Mouse (Mus musculus) embryonic facial prominence, embryonic 15.5 days (tissue): ENCODE results near the gene Hoxd8. TPM values are rescaled to one million over a fixed set of nuclear protein-coding genes. Genes with fewer than 3 reads are reported as not detected.

Experiments used
- ATAC-seq: fragments of 200-750 bp; cut with Nextera tagmentation; 2 replicates; pipeline ENCODE4 v1.8.0; 2017; ENCODE audit warnings: low read depth, moderate TSS enrichment; ENCODE audit not compliant: insufficient number of reproducible peaks, low FRiP score, low TSS enrichment
- H3K27ac ChIP-seq: fragments of 300-500 bp; sonication (generic); replicated peaks from 2 replicates; pipeline ENCODE4 v1.5.1; 2015; ENCODE audit warnings: mild to moderate bottlenecking, inconsistent platforms
- H3K27me3 ChIP-seq: fragments of 300-500 bp; sonication (generic); 2 replicates; pipeline ENCODE4 v1.6.1; 2015; ENCODE audit warnings: inconsistent platforms
- H3K36me3 ChIP-seq: fragments of 300-500 bp; sonication (generic); 2 replicates; pipeline ENCODE4 v1.6.1; 2015; ENCODE audit warnings: mild to moderate bottlenecking, inconsistent platforms
- H3K4me1 ChIP-seq: fragments of 300-500 bp; sonication (generic); 2 replicates; pipeline ENCODE4 v1.6.1; 2015; ENCODE audit warnings: inconsistent platforms
- H3K4me2 ChIP-seq: fragments of 300-500 bp; sonication (generic); replicated peaks from 2 replicates; pipeline ENCODE4 v1.6.1; 2015; ENCODE audit warnings: mild to moderate bottlenecking, inconsistent platforms
- H3K4me3 ChIP-seq: fragments of 300-500 bp; sonication (generic); replicated peaks from 2 replicates; pipeline ENCODE4 v1.5.1; 2015; ENCODE audit warnings: mild to moderate bottlenecking, inconsistent platforms
- H3K9ac ChIP-seq: fragments of 300-500 bp; sonication (generic); 2 replicates; pipeline ENCODE4 v1.6.1; 2015; ENCODE audit warnings: inconsistent platforms
- H3K9me3 ChIP-seq: fragments of 300-500 bp; sonication (generic); replicated peaks from 2 replicates; pipeline ENCODE4 v1.6.1; 2016; ENCODE audit warnings: inconsistent platforms
- WGBS: fragments of 180-500 bp; shearing (Covaris S2); methylation state at CpG from one replicate; pipeline ENCODE4 v1.1.7; 2015; 5-methylcytosine and 5-hydroxymethylcytosine counted together
- polyA plus RNA-seq: library from polyadenylated mRNA; unstranded; fragments of >200 nt; fragmentation: Nextera tagmentation; extraction: Ambion mirVana; gene quantifications from 2 replicates; pipeline ENCODE4 v1.2.1, GENCODE M21; 2015

Gene Hoxd8
- polyA plus RNA-seq, 1 experiment from 2014 or later = 6.4 TPM

DNA sequence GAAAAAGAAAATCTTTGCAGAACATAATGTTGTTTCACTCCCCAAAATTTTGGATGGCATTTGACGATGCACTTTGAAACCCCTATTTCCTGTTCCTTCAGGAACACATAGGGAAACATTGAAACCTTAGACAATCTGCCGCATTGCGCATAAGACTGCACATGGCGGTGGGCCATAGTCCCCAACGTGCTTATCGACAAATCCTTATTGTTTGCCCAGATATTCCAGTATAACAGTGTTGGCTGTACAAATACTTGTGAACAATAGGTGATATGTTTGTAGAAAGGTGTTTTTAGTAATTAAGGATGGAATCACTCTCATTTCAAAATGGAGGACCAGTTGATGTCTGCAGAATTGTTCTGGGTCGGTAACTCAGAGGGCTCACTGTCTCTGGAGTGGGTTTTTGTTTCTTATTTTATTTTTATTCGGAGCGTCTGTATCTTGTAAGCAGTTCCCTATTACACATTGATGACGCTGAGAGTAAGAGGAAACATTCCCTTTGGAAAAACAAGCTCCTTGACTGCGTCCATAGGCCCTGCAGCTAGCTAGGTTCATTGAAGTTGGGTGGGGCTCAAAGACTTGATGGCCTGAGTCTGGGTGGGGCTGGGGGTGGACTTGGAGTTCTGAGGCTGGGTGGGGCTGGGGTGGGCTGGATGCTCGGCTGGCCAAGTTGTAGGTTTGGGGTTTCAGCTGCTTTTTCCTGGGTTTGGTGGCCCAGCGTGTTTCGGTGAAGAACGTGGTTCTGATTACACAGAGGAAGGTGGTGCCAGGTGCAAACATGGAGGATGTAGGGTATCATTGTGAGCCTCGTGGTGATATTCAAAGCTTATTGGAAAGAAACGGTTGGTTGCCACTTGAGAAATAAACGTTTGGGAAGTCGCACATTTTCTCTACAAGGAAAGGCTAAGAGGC lies 9.1 kb downstream of the Hoxd8 start:
- 6% methylated on average over 19 of the region's 19 CpGs for WGBS
- no peak overlapping the region for H3K9ac ChIP-seq
- H3K27ac ChIP-seq = no peak overlapping the region
- no peaks in the 10 kb centered on the region for H3K36me3 ChIP-seq
- H3K4me2 ChIP-seq = no peak overlapping the region
- peak overlapping the region; percentile 4; the same call in 1 of the 2 replicates for H3K4me3 ChIP-seq
- peaks cover 11% of the 10 kb centered on the region for H3K4me1 ChIP-seq
- no peak for ATAC-seq
- no peaks in the 10 kb centered on the region for H3K9me3 ChIP-seq
- H3K27me3 ChIP-seq = peaks cover 94% of the 10 kb centered on the region

DNA sequence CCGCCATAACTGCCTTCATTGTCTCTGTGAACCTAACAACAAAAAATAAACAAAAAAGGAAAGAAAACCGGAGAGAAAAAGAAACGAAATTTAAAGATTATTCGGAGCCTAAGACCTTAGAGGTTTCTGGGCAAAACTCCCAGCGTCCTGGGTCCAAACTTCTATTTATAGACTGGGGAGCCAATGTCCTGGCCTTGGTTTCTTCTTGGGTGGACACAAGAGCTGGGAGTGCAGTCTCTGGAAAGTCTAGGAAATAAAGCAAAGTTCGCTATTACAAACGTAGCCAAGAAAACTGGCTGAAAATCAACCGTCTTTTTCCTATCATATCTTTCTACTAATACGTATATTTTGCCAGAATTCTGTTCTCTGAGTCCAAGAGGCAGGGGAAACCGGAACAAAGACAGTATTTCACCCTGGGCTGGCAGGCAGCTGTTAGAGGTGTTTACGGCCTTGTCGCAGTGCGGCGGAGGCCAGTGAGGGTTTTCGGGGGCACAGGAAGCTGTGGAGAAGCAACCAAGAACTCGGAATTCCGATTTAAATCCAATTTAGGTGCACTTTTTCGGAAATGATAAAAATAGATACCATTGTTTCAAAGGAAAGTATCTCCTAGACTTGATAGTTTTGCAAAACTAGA lies 9.9 kb downstream of the Hoxd8 start:
- Histone ChIP-seq H3K4me2 (no peak overlapping the region), H3K4me3 (no peak overlapping the region)

DNA sequence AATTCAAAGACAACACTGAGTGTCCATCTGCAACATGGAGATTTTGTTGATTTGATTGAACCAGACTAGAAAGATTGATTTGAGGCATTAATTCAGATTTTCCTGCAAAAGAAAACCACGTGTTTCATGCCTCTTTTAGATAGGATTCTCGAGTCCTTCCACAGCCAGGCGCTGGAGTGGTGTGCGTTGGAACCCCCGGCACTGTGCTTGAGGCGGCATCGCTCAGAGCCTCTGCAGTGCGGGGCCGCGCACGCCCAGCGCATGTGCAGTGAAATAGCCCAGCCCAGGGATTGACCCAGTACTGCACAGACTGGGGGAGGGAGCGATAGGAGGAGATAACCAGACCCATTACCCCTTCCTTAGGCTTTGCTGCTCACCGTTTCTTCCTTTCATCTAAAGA lies 10.5 kb downstream of the Hoxd8 start:
- Histone ChIP-seq H3K27me3 (peaks cover 93% of the 10 kb centered on the region), H3K36me3 (no peaks in the 10 kb centered on the region), H3K27ac (no peak overlapping the region), H3K4me3 (0 out of 2 replicates have a peak overlapping the region, but pooled peaks have one; percentile 10), H3K9me3 (no peaks in the 10 kb centered on the region), H3K4me2 (0 out of 2 replicates have a peak overlapping the region, but pooled peaks have one; percentile 3), H3K4me1 (peaks cover 11% of the 10 kb centered on the region), H3K9ac (no peak overlapping the region)
- WGBS = 3% methylated on average over 14 of the region's 14 CpGs
- no peak for ATAC-seq

More for the DNA sequence above, 9.9 kb downstream of the Hoxd8 start:
- no peak for ATAC-seq
- H3K36me3 ChIP-seq = no peaks in the 10 kb centered on the region
- WGBS = 8% methylated on average over 18 of the region's 18 CpGs
- H3K4me1 ChIP-seq = peaks cover 11% of the 10 kb centered on the region
- no peak overlapping the region for H3K9ac ChIP-seq
- no peak overlapping the region for H3K27ac ChIP-seq
- no peaks in the 10 kb centered on the region for H3K9me3 ChIP-seq
- peaks cover 93% of the 10 kb centered on the region for H3K27me3 ChIP-seq

DNA sequence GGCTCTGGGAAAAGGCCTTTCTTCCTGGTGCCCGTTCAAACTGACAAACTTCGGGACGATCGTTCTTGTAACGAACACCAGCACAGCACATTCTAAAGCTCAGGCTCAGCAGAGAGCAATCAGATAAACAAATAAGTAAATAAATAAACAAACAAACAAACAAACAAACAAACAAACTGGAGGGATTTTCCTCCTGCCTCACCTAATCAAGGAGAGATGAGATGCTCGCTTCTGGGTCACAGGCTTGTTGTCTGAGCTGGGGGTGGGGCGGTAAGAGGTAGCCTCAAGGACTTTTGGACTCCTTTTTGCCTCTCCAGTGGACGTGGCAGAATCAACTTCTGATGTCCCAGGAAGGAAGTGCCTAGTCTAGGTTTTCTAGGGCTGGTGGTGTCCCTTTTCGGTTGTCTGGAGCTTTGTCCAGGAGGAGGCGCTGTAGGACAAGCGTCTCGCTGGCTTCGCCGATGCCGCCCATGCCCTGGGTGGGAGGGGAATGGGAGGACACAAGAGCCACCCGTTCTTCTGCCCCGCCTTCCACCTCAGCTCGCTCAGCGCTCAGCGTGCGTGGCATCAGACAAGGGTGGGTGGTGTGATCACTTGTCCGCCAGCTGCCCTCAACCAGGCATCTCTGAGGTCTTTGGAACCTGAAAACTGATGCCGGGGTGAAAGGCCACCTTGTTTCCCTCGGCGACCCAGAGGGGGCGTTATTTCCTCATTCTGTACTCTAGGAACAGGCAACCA lies 11.3 kb downstream of the Hoxd8 start:
- H3K27me3 ChIP-seq = peaks cover 93% of the 10 kb centered on the region
- peak overlapping the region; percentile 46 for H3K4me2 ChIP-seq
- no peak overlapping the region for H3K9ac ChIP-seq
- H3K4me1 ChIP-seq = peaks cover 11% of the 10 kb centered on the region
- H3K9me3 ChIP-seq = no peaks in the 10 kb centered on the region
- H3K27ac ChIP-seq = no peak overlapping the region
- no peaks in the 10 kb centered on the region for H3K36me3 ChIP-seq
- H3K4me3 ChIP-seq = peak overlapping the region; percentile 22
- peak; percentile 78; the same call in 1 of the 2 replicates for ATAC-seq
- 3% methylated on average over 26 of the region's 26 CpGs for WGBS

DNA sequence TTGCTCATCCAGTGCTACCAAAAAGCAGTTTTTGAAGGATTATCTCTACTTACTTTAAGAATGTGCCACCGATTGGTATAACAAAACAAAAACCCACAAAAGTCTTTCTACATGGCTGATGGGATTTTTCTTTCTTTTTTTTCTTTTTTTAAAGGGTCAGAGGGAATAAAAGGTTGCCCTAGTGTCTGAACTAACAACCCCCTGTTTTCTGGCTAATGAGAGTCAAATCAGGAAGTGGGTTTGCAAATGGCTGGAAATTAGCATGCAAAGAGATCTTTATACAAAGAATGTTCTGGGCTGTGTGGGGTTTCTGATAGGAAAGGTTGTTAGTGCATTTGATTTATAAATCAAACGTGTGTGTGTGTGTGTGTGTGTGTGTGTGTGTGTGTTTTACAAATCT lies 16.0 kb downstream of the Hoxd8 start:
- 7% methylated on average over 2 of the region's 2 CpGs for WGBS
- Histone ChIP-seq H3K4me3 (no peak overlapping the region), H3K9ac (no peak overlapping the region), H3K27me3 (peaks cover 96% of the 10 kb centered on the region), H3K4me2 (no peak overlapping the region), H3K9me3 (no peaks in the 10 kb centered on the region), H3K4me1 (peaks cover 3% of the 10 kb centered on the region; the same call in 1 of the 2 replicates), H3K36me3 (no peaks in the 10 kb centered on the region), H3K27ac (no peak overlapping the region)
- ATAC-seq = no peak

DNA sequence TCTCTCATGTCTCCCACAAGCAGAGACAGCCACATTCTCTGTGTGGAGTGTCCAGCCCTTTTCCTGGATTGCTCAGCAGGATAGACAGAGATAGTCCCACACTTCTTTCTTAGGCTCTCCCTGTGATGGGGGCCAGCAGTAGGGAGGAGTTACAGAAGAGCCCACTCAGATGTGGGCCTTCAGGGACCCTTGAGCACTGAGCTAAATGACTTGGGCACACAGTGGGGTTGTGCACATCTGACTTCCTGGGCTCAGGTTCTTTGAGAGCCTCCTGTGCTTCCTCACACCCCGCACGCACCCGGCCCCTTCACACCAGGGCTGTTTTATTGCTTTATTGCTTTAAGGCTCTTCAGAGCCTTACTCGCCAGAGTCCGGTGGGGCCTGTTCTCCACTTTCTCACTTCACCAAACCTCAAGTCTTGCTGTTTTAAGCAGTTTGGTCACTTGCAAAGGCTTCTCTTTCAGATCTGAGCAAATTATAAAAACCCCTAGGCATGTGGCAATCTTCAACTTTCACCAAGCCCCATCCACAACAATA lies 16.6 kb downstream of the Hoxd8 start:
- WGBS = 19% methylated on average over 5 of the region's 5 CpGs
- no peak overlapping the region for H3K27ac ChIP-seq

DNA sequence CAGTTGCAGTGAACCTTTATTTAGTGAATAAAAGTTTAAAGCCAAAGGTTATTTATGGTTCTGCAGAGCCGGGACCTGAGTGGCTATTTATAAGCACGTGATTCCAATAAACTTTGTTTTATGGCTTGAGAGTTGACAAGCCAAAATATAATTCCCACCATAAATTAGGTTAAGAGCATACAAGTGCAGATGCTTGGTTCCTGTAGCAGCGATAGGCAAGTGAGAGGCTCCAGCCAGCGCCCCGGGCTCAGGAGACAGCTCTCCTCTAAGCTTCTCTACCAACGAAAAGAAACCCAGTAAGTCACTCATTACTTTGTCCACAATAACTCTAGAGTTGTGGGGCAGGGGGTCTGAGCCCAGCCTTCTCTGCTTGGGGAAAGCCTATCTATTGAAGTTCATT lies 17.5 kb downstream of the Hoxd8 start:
- Histone ChIP-seq H3K9ac (no peak overlapping the region), H3K4me1 (no peaks in the 10 kb centered on the region)
- WGBS = 8% methylated on average over 6 of the region's 6 CpGs

More for the DNA sequence above, 16.6 kb downstream of the Hoxd8 start:
- Histone ChIP-seq H3K27me3 (peaks cover 97% of the 10 kb centered on the region), H3K4me3 (no peak overlapping the region), H3K36me3 (no peaks in the 10 kb centered on the region), H3K4me2 (no peak overlapping the region), H3K9ac (no peak overlapping the region), H3K9me3 (no peaks in the 10 kb centered on the region), H3K4me1 (peaks cover under 1% of the 10 kb centered on the region; the same call in 1 of the 2 replicates)
- no peak for ATAC-seq

DNA sequence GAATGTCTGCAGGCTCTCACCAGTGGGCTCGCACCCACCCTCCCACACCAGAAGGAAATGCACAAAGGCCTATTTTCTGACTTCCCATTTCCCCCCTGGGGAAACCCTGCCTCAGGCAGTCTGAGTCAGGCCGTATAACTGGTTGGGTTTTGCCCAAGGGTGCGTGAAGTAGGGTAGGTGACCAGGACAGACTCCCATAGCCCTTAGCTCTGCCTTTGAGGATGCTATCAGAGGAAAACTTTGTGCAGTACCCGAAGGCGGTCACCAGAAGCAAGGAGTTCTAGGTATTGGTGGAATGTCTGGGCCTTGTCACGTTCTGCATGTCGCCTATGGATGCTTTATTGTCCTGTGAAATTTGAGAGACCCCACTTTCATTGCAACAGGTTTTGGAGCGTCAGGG lies 18.5 kb downstream of the Hoxd8 start:
- peaks cover 9% of the 10 kb centered on the region for H3K4me1 ChIP-seq
- H3K4me3 ChIP-seq = no peak overlapping the region
- WGBS = 13% methylated on average over 8 of the region's 8 CpGs
- H3K27me3 ChIP-seq = peaks cover 97% of the 10 kb centered on the region
- H3K9me3 ChIP-seq = no peaks in the 10 kb centered on the region
- no peaks in the 10 kb centered on the region for H3K36me3 ChIP-seq
- no peak overlapping the region for H3K9ac ChIP-seq
- no peak overlapping the region for H3K27ac ChIP-seq
- ATAC-seq = no peak
- no peak overlapping the region for H3K4me2 ChIP-seq

More for the DNA sequence above, 17.5 kb downstream of the Hoxd8 start:
- Histone ChIP-seq H3K4me2 (no peak overlapping the region), H3K9me3 (no peaks in the 10 kb centered on the region), H3K27ac (no peak overlapping the region), H3K27me3 (peaks cover 97% of the 10 kb centered on the region), H3K36me3 (no peaks in the 10 kb centered on the region), H3K4me3 (no peak overlapping the region)
- no peak for ATAC-seq

DNA sequence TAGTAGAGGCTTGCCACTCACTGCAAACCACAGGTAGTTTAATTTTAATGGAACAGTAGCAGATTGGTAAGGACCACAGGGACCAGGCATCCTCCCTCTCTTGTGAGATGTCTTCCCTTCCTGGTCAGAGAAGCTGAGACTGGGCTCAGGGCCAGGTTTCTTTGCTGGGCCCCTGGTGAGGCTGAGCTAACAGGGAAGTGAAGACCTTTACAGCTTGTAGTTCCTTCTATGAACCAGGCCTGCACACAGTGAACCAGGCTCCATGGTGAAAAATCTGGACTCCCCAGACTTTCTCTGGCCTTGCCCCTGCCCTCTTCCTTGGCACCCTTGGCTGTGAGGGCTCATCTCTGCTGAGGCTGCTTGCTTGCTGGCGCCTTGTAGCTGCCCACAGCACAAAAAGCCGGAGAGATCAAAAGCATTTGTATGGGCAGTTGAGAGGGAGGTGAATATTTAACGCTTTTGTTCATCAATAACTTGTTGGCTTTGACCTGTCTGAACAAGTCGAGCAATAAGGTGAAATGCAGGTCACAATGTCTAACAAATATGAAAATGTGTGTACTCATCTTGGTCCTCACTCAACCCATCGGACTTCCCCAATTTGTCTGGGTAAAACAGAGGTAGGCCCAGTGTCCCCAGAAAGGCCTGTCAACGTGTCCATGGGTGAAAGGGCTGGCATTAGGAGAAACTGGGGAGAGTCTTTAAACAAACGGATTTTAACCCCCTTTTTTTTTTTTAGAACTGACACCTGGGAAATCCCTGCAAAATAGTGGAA lies 20.0 kb downstream of the Hoxd8 start:
- ATAC-seq = no peak
- 22% methylated on average over 7 of the region's 7 CpGs for WGBS

DNA sequence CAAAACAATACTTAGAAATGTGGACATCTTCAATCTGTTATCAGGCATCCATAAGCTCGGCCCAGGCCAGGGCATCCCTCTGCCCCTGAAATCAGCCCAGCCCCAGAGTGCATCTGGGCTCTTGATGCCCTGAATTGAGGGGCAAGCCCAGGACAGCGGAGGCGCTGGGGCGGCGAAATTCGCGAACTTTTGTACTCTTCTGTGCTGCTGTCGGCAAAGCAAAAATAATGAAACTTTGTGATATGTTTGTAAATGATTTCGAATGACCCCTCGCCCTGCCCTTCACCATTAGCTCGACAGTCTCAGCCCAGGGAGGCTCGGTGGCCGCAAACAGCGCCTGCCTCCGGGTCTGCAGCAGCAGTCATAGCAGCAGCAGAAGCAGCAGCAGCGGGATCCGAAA lies 20.8 kb downstream of the Hoxd8 start:
- H3K27me3 ChIP-seq = peaks cover 97% of the 10 kb centered on the region
- ATAC-seq = no peak
- WGBS = 15% methylated on average over 17 of the region's 17 CpGs
- H3K27ac ChIP-seq = no peak overlapping the region
- H3K4me1 ChIP-seq = peaks cover 10% of the 10 kb centered on the region
- no peaks in the 10 kb centered on the region for H3K9me3 ChIP-seq
- no peak overlapping the region for H3K4me2 ChIP-seq
- no peaks in the 10 kb centered on the region for H3K36me3 ChIP-seq
- H3K9ac ChIP-seq = no peak overlapping the region
- no peak overlapping the region for H3K4me3 ChIP-seq

More for the DNA sequence above, 20.0 kb downstream of the Hoxd8 start:
- Histone ChIP-seq H3K9ac (no peak overlapping the region), H3K4me2 (no peak overlapping the region), H3K4me1 (peaks cover 10% of the 10 kb centered on the region), H3K36me3 (no peaks in the 10 kb centered on the region), H3K4me3 (no peak overlapping the region), H3K27ac (no peak overlapping the region), H3K27me3 (peaks cover 99% of the 10 kb centered on the region), H3K9me3 (no peaks in the 10 kb centered on the region)
